Mouse (Mus musculus) gastrocnemius, adult 18-20 months (tissue): ENCODE data around the gene Crygn. TPM values are rescaled to one million over a fixed set of nuclear protein-coding genes. Genes with fewer than 3 reads are reported as not detected.
A peak's percentile ranks its signal among the peaks of the same experiment; 100 is the strongest.

Experiments used
- DNase-seq: peaks from one replicate; pipeline ENCODE4 v3.0.0; 2021; ENCODE audit warnings: low spot score
- total RNA-seq, 2 experiments: library from RNA; stranded (reverse); gene quantifications; 2 replicates each; pipeline ENCODE4 v1.2.3; 2021

Crygn gene
- total RNA-seq, 2 experiments from 2014 or later, result not detected

DNA sequence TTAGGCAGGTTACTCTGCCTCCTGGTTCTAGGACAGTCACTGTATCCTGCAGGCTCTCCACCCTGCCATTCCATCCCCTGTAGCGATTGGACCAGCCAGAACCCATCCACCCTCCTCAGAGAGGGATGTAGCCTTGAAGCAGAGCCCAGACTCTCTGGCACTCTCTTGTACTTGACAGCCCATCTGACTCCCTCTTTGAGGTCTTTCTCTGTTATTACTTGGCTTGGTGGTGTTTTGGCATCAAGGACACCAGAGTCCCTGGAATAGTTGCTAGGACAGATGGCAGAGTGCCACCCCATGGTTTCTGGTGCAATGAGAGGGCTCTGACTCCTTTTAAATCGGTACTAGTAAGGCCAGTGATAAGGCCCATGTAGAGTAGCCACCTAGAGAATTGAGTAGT, 44.6 kb downstream of the Crygn start:
- no peak for DNase-seq

DNA sequence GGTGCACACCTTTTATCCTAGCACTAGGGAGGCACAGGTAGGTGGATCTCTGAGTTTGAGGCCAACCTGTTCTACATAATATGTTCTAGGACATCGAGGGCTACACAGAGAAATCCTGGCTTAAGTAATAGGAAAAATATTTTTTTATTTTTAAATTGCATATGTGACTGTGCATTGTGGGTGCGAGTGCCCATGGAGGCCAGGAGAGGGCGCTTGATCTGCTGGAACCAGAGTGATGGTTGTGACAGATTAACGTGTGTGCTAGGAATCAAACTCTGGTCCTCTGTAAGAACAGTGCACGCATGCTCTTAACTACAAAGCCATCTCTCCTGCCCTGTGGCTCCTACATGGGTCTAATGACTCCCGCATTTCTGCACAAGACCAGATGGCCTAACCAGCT, 46.2 kb downstream of the Crygn start:
- no peak for DNase-seq

DNA sequence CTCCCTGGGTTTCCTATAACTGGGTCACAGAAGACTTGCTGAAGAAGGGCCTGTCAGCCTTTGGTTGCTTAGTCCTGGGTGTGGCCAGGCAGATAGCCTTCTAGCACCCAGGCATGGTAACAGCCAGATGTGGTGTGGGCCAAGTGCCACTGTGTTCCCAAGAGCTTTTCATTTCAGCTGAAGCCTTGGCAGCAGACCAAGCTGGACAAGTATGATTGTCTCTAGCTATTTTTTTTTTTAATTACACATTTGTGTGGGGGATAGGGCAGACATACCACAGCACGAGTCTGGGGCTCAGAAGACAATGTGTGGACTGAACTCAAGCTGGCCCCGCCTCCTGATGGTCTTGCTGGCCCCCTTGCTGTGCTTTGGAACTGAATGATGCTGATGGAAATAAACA, 47.8 kb downstream of the Crygn start:
- peak; percentile 24 for DNase-seq

DNA sequence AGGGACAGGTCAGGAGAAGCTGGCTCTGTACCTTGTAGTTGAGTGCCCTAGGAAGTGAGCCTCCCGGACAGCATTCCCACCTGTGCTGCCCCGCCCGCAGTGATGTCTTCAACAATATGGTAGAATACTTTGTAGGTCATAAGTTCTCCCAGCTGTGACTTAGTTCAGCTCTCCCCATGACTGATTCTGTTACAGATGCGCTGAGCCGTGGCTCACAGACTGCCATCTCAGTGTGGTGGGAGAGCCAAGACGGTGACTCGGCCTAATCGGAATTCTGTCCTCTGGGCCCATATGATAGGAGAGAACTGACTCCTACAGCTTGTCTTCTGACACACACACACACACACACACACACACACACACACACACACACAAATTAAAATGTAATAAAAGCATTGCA, 53.2 kb downstream of the Crygn start:
- no peak for DNase-seq

DNA sequence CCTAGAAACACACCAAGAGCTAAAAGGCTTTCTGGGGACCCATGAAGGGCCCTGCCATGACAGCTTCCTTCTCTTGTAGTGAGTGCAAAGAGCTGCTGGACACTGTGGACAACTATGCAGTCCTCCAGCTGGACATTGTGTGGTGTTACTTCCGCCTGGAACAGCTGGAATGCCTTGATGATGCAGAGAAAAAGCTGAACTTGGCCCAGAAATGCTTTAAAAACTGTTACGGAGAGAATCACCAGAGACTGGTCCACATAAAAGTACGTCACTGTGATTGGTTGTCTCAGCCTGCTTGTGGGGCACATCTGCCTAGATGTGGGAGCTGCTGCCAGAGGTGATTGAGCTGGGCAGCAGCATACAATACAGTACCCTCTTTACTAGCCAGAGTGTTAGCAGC, 56.5 kb downstream of the Crygn start:
- DNase-seq, result no peak

Other genes with a start within 250 kb of the Crygn start
- gene Gbx1, start 230.8 kb downstream of the Crygn start, total RNA-seq, result not detected
- gene Asb10, start 217.0 kb downstream of the Crygn start, total RNA-seq, result 100 to 1,000 TPM; 101 to 107 TPM
- gene 4931409K22Rik, start 201.2 kb downstream of the Crygn start, total RNA-seq, result not detected
- gene Abcf2, start 180.5 kb downstream of the Crygn start, total RNA-seq, result 100 to 1,000 TPM; 108 to 112 TPM
- 10 to 100 TPM in 1 of 2 experiments, 1 to 10 TPM in 1; 8.9 to 10.3 TPM for gene Chpf2, start 171.3 kb downstream of the Crygn start, total RNA-seq
- 100 to 1,000 TPM; 199 to 207 TPM for gene Smarcd3, start 133.6 kb downstream of the Crygn start, total RNA-seq
- gene Nub1, start 72.5 kb downstream of the Crygn start, total RNA-seq, result 10 to 100 TPM; 31.1 to 33.2 TPM
- not detected for gene Wdr86, start 27.3 kb downstream of the Crygn start, total RNA-seq
- 10 to 100 TPM; 62.1 to 71.5 TPM for gene Rheb, start 84.6 kb upstream of the Crygn start, total RNA-seq